ENCODE assay signal across 1 mouse cellular context in genomic region chr3:36481776-36482193, GRCm38 (mm10).
A peak's percentile ranks its signal among the peaks of the same experiment; 100 is the strongest.
TF ChIP-seq lines count a peak whose summit lies in the region.

No protein-coding gene starts in this region.

TF ChIP-seq in CH12.LX, 34 proteins besides CTCF, POLR2A, EP300 and RAD21:
- TF ChIP-seq MXI1 (IDR thresholded peaks at IDR 0.05; ENCODE audit: low read depth, low read length) (no peak), TCF12 (IDR thresholded peaks at IDR 0.05; ENCODE audit: low read depth, low read length) (0 out of 2 replicates have a peak, but pooled peaks have one; percentile 29), IRF4 (IDR thresholded peaks at IDR 0.05; ENCODE audit: low read depth, low read length) (peak; percentile 83), RCOR1 (conservative IDR thresholded peaks at IDR 0.05; ENCODE audit: low read depth, low read length) (no peak), JUND (conservative IDR thresholded peaks at IDR 0.05; ENCODE audit: low read depth, low read length) (peak; percentile 59; the same call in 1 of the 2 replicates), MEF2A (IDR thresholded peaks at IDR 0.05; ENCODE audit: borderline replicate concordance, low read depth, low read length) (no peak), CHD1 (IDR thresholded peaks at IDR 0.05; ENCODE audit: low read depth, low read length) (no peak), JUN (IDR thresholded peaks at IDR 0.05; ENCODE audit: insufficient read depth, low read depth, low read length) (peak; percentile 48; the same call in 1 of the 2 replicates), ETS1 (conservative IDR thresholded peaks at IDR 0.05; ENCODE audit: low read depth, low read length) (peak; percentile 70), USF2 (conservative IDR thresholded peaks at IDR 0.05; ENCODE audit: low read depth, low read length) (no peak), BHLHE40 (IDR thresholded peaks at IDR 0.05; ENCODE audit: low read depth, low read length) (peak; percentile 73)
